Mouse (Mus musculus) heart, postnatal 0 days (tissue): ENCODE measurements around the gene Rsbn1l.

ENCODE experiments used
- CTCF ChIP-seq: IDR thresholded peaks from 2 replicates; pipeline ENCODE4 v1.5.1; 2016; ENCODE audit warnings: antibody characterized with exemption, control low read depth, low read depth
- EP300 ChIP-seq: IDR thresholded peaks from 2 replicates; pipeline ENCODE4 v1.6.1; 2016; ENCODE audit warnings: antibody characterized with exemption, low read depth

DNA sequence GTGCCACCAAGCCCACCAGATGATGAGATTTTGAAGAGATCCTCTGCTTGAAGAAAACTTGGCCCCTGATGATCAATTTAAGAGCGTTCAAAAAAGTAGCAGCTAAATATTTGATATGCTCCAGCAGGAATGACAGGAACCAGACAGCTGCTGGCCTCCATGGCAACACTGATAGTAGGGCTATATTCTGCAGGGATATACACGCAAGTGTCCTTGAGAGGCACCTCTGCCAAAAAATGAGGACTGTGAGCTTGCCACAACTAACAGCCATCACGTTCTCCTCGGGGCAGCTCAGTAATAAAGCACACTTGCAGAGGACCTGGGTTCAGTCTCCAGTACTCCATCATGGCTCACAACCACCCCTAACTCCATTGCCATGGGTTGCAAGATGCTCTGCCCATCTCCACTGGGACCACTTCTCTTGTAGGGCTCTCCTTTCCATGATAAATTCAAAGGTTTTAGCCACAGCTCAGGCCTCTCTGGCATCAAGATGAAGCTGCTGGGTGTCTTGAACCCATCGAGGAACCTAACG, 16.1 kb downstream of the Rsbn1l start:
- TF ChIP-seq EP300, result no peak
- TF ChIP-seq CTCF, result no peak
